Mouse (Mus musculus) v-Abl transformed pro-B cells (cell line): ENCODE data around the gene Lix1l.

Experiments
- in situ Hi-C, 2 experiments: fragments of 400-800 bp; cut with MboI; formaldehyde crosslinking; loops; one replicate each; pipeline ENCODE4 v1.15.1; 2025; ENCODE audit not compliant: unreplicated experiment in 2 of 2

Lix1l gene

DNA sequence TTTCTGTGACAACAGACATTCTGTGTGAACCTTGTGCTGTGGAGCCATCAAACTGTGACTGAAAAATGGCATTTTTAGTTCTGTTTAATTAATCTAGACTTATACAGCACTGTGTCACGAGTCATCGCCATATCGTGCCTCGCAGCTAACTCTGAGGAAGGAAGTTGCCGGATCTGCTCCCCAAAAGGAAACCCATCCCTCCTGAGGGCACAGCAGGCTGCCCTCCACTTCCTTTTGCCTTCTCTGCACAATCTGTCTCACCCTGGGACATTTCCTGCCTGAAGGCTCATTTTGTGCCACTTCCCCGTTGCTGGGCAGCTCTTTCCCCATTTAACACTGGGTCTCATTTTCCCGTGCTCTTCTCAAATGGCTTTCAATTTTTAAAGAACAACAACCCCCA is 36.3 kb upstream of the Lix1l start:
- in situ Hi-C loops = no loop called here

GRCm38 (mm10) chr3:96565105-96565504 is 35.8 kb upstream of the Lix1l start:
- in situ Hi-C loops = no loop called here

DNA sequence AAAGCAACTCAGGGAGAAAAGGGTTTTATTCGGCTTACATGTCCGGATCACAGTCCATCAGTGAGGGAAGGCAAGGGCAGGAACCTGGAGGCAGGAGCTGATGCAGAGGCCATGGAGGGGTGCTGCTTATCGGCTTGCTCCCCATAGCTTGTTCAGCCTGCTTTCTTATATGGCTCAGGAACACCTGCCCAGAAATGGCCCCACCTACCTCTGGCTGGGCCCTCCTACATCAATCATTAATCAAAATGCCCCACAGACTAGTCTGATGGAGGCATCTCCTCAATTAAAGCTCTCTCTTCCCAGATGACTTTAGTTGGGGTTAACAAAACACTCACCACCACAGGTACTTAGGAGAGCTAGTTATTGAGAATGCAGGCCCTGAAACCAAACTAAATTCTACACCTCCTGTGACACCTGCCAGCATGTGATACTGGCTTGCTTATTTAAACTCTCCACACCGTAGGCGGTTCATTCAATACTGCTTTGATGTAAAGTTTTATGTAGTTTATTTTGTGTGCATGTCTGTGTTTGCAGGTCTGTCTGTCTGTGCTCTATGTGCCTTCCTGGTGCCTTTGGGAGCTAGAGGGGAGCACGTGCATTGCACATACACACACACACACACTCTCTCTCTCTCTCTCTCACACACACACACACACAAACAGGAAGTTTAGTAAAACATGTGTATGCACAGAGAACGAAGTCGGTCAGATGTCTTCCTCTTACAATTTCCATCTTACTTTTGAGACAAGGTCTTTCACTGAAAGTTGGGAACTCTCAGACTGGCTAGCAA is 34.1 kb upstream of the Lix1l start:
- in situ Hi-C loops = no loop called here

GRCm38 (mm10) chr3:96568605-96569004 is 32.3 kb upstream of the Lix1l start:
- in situ Hi-C loops = no loop called here

- in situ Hi-C loops = no loop called here
These were observed 31.4 kb upstream of the Lix1l start for GRCm38 (mm10) chr3:96569506-96569905.

GRCm38 (mm10) chr3:96569966-96570605 is 30.9 kb upstream of the Lix1l start:
- in situ Hi-C loops = no loop called here

GRCm38 (mm10) chr3:96570643-96571042 is 30.3 kb upstream of the Lix1l start:
- in situ Hi-C loops = no loop called here

- in situ Hi-C loops = no loop called here
These were observed 29.6 kb upstream of the Lix1l start for GRCm38 (mm10) chr3:96571336-96571735.

- in situ Hi-C loops = no loop called here
These were observed 28.9 kb upstream of the Lix1l start for GRCm38 (mm10) chr3:96571896-96572698.

- in situ Hi-C loops = no loop called here
These were observed 27.1 kb upstream of the Lix1l start for GRCm38 (mm10) chr3:96573611-96574511.

DNA sequence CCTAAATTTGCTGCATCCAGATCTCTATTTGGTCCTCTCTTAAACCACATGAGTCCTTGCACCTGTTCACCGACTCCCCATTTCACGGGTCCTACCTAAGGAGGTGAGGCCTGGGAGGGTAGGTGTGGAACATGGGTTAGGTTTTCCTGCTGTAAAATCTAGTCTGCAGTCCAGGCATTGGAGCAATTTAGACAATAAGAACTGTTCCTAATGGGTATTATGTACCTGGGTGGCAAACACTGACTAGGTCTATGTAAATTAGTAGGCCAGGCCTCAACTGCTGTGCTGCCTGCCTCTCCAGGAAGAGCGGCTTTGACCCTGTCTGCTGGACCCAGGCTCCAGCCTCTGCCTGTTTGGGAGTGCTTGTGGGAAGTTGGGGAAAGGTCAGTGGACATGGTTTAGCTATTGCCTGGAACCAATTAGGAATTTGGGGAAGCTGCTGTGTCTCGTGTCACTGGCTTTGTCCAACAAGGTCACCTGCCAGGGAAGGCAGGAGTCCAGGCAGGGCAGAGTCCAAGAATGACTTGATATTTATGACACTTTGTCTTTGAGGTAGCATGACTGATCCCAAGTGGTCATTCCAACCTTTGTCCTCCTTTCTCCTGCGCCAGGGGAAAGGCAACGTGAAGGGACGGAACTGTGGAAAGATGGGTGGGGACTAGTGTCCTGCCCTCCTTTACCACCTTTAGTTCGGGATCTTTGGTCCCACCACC is 25.5 kb upstream of the Lix1l start:
- in situ Hi-C loops = no loop called here

GRCm38 (mm10) chr3:96576005-96576658 is 24.8 kb upstream of the Lix1l start:
- in situ Hi-C loops = no loop called here

GRCm38 (mm10) chr3:96576690-96577541 is 24.0 kb upstream of the Lix1l start, which contains the start of gene Gm16253:
Gene Gm16253 (plus strand): TSS chr3:96576984.
- in situ Hi-C loops = no loop called here

DNA sequence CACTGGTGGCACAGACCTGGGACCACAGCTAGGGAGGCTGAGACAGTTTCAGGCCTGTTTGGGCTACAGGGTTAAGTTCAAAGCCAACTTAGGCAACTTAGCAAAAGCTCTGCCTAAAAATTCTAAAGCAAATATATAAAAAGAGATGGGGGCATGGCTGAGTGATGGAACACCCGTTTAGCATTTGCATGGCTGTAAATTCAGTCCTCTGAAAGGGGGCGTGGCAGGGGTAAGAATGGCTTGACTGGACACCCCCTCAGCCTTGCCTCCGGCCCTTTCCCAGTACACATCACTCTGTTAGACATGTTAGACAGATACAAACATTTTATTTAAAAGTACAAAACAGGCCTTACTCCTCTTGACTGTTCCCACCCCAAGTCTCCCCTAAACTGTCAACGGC is 23.4 kb upstream of the Lix1l start:
- in situ Hi-C loops = no loop called here

DNA sequence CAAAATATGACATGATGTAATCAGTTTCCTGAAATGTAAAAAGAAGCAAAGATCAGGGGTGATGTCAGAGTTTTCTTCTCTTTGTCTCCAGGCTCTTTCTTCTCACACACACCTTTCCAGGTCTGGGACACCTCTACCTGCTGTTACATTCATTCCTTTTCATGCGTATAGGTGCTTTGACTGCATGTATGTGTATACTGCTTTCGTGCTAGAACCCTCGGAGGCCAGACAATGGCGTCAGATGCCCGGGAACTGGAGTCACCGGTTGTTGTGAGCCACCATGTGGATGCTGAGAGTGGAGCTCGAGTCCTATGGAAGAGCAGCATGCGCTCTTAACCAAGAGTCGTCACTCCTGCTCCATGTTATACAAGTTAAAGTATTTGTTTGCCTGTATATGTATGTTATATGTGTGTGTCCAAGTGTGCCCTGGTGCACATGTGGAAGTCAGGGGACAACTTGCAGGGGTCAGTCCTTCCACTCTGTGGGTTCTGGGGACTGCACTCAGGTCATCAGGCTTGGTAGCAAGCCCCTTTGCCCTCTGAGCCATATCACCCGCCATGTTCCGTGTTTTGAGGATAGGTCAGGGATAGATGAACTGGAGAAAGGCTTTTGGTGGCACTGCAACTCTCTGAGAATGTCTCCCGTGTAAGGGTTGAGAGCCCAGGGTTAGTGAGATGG is 22.2 kb upstream of the Lix1l start:
- in situ Hi-C loops = no loop called here

DNA sequence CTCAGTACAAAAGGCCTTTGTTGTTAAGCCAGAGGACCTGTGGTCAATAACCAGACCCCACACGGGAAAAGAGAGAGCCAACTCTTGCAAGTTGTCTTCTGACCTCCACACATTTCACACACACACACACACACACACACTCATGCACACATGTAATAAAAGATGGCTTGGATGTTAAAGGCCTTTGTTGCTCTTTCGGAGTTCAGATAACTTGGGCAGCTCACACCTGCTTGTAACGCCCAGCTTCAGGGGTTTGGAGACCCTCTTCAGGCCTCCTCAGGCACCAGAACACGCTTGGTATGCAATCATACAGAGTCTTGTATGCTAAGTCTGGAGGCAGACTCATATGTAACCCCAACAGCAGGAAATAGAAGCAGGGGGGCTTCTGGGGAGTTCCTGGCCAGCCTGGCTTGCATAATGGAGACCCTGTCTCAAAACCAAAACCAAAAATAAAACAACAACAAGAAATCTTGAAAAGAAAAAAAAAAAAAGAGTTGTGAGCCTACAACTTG is 21.7 kb upstream of the Lix1l start:
- in situ Hi-C loops = no loop called here

DNA sequence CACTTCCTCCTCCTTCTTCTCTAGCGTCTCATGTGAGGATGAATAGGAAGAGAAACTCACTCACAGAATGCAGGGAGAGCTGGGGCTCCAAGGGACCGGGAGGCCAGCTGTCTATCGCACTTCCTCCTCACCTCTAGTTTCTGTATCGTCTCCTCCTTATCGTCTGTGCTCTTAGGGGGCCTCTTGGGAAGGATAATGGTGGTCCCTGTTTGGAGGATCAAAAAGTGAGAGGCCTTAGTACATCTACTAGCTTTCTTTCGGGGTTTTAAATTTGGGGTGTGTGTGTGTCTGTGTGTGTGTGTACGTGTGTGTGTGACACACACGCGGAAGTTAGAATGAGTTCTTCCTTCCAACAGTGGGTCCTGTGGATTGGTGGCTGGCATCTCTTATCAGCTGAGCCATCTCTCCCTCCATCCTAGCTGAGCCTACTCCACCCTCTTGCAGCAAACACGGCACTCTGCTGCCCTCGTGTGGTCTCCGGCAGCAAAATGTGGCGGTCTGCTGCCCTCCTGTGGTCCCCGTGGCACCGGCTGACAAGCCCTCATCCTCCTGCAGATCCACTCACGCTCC is 21.0 kb upstream of the Lix1l start:
- in situ Hi-C loops = loop anchor here (5.0 kb wide), 4 partner anchors 33 to 62 kb away; no protein-coding TSS in a partner anchor
